Mouse (Mus musculus) embryonic facial prominence, embryonic 11.5 days (tissue): Measurements from ENCODE around the gene Ergic1. TPM values are rescaled to one million over a fixed set of nuclear protein-coding genes. Genes with fewer than 3 reads are reported as not detected.

Experiments used
- ATAC-seq: fragments of 200-750 bp; cut with Nextera tagmentation; replicated peaks from 2 replicates; pipeline ENCODE4 v1.8.0; 2017; ENCODE audit warnings: low read depth; ENCODE audit not compliant: insufficient number of reproducible peaks, low FRiP score, low TSS enrichment
- DNase-seq: peaks from one replicate; pipeline ENCODE4 v3.0.0-alpha.2; 2015; ENCODE audit warnings: low spot score
- H3K27ac ChIP-seq: fragments of 300-500 bp; sonication (generic); replicated peaks from 2 replicates; pipeline ENCODE4 v1.5.1; 2014; ENCODE audit warnings: mild to moderate bottlenecking, low read depth, low read length, control low read depth
- H3K27me3 ChIP-seq: fragments of 300-500 bp; sonication (generic); 2 replicates; pipeline ENCODE4 v1.6.1; 2014; ENCODE audit warnings: mild to moderate bottlenecking, low read length, moderate library complexity, mixed read lengths; ENCODE audit not compliant: control insufficient read depth, insufficient read depth
- H3K36me3 ChIP-seq: fragments of 300-500 bp; sonication (generic); replicated peaks from 2 replicates; pipeline ENCODE4 v1.6.1; 2014; ENCODE audit warnings: low read depth, mild to moderate bottlenecking, low read length, moderate library complexity, mixed read lengths; ENCODE audit not compliant: control insufficient read depth, insufficient read depth
- H3K4me1 ChIP-seq: fragments of 300-500 bp; sonication (generic); 2 replicates; pipeline ENCODE4 v1.6.1; 2014; ENCODE audit warnings: low read length, mixed read lengths; ENCODE audit not compliant: control insufficient read depth, insufficient read depth
- H3K4me2 ChIP-seq: fragments of 300-500 bp; sonication (generic); 2 replicates; pipeline ENCODE4 v1.6.1; 2014; ENCODE audit warnings: low read depth, mild to moderate bottlenecking, control low read depth, low read length, moderate library complexity
- H3K4me3 ChIP-seq: fragments of 300-500 bp; sonication (generic); 2 replicates; pipeline ENCODE4 v1.5.1; 2014; ENCODE audit warnings: low read depth, low read length, control low read depth
- H3K9ac ChIP-seq: fragments of 300-500 bp; sonication (generic); replicated peaks from 2 replicates; pipeline ENCODE4 v1.6.1; 2014; ENCODE audit warnings: mild to moderate bottlenecking, control low read depth, low read length
- H3K9me3 ChIP-seq: fragments of 300-500 bp; sonication (generic); replicated peaks from 2 replicates; pipeline ENCODE4 v1.6.1; 2016; ENCODE audit warnings: mild to moderate bottlenecking, low read length, inconsistent platforms, mixed read lengths; ENCODE audit not compliant: control insufficient read depth
- WGBS: fragments of 180-500 bp; shearing (Covaris S2); extraction: QIAGEN DNeasy Blood & Tissue Kit; methylation state at CpG from one replicate; pipeline ENCODE4 v1.1.7; 2014; 5-methylcytosine and 5-hydroxymethylcytosine counted together
- polyA plus RNA-seq: library from polyadenylated mRNA; unstranded; fragments of >200 nt; fragmentation: Nextera tagmentation; extraction: Ambion mirVana; gene quantifications from 2 replicates; pipeline ENCODE4 v1.2.1, GENCODE M21; 2014

Ergic1 gene
- polyA plus RNA-seq, 1 experiment from 2014 or later = 138 TPM

DNA sequence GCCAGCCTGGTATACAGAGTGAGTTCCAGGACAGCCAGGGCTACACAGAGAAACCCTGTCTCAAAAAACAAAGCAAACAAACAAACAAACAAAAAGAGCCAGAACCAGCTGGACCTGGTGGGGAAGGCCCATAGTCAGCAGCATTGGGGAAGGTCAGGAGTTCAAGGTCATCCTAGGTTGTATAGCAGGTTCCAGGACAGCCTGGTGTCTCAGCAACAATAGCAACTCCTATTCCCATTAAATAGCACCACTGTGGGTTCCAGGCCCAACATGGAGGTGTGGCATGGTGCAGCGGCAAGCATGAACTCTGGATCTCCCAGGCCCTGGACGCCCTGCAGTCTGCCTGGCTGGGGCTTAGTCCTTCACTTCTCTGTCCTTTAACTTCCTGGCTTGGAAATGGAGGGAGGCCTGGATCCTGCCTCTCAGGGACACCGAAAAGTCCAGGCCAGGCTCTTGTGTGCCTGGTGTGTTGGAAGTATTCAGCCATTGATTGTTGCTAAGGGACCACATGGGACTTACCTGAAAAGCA, 19.6 kb downstream of the Ergic1 start:
- Histone ChIP-seq H3K36me3 (peaks cover 2% of the 10 kb centered on the region; the same call in 1 of the 2 replicates), H3K4me2 (no peak overlapping the region)
- 97% methylated on average over 3 of the region's 3 CpGs for WGBS

DNA sequence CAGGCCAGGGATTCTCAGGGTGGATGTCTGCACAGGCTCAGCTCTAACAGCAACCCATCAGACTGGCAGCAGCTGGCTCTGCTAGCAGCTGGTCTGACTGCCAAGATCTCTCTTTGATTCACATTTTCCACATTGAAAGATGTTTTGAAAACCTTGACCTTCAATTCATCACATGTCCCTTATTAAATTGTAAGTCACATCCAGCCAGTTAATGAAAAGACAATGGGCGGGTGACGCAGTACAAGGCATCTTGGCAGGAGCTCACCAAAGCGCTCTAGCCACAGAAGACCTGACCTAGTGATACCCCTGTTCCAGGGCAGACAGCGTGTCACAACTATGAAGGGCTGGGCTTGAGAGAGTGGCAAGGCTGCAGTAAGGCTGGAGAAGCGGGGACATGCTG, 21.0 kb downstream of the Ergic1 start:
- WGBS = 95% methylated on average over 5 of the region's 5 CpGs
- peaks cover 2% of the 10 kb centered on the region; the same call in 1 of the 2 replicates for H3K36me3 ChIP-seq

More for the DNA sequence above, 19.6 kb downstream of the Ergic1 start:
- H3K4me3 ChIP-seq = no peak overlapping the region
- H3K27me3 ChIP-seq = no peaks in the 10 kb centered on the region
- DNase-seq (no peak), ATAC-seq (no peak)
- no peaks in the 10 kb centered on the region for H3K9me3 ChIP-seq
- H3K27ac ChIP-seq = no peak overlapping the region
- no peaks in the 10 kb centered on the region; the same call in 1 of the 2 replicates for H3K4me1 ChIP-seq
- H3K9ac ChIP-seq = no peak overlapping the region

DNA sequence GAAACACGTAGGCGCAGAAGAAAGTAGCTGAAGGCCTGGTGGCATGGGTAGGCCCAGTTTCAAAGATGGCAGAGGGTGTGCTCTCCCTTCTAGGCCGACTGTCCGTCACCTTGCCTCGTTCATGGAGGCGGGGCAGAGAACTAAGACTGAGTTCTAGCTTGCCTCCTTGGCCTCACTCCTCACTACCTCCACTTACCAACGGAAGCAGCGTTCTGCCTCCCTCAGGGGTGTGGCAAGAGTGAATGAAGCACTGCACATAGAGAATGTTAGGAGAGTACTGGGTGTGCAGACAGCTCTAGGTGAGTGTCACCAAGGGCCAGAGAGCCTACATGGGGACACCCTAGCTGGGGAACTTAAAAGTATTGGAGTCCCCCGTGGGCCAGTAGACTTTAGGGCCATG, 21.8 kb downstream of the Ergic1 start:
- Histone ChIP-seq H3K27ac (no peak overlapping the region), H3K27me3 (no peaks in the 10 kb centered on the region), H3K4me3 (no peak overlapping the region), H3K4me2 (no peak overlapping the region), H3K9me3 (no peaks in the 10 kb centered on the region), H3K9ac (no peak overlapping the region), H3K36me3 (peaks cover 2% of the 10 kb centered on the region; the same call in 1 of the 2 replicates), H3K4me1 (no peaks in the 10 kb centered on the region; the same call in 1 of the 2 replicates)
- 97% methylated on average over 9 of the region's 9 CpGs for WGBS
- ATAC-seq = no peak
- DNase-seq = no peak

More for the DNA sequence above, 21.0 kb downstream of the Ergic1 start:
- Histone ChIP-seq H3K27me3 (no peaks in the 10 kb centered on the region), H3K4me3 (no peak overlapping the region), H3K4me2 (no peak overlapping the region), H3K4me1 (no peaks in the 10 kb centered on the region; the same call in 1 of the 2 replicates), H3K9ac (no peak overlapping the region), H3K9me3 (no peaks in the 10 kb centered on the region), H3K27ac (no peak overlapping the region)
- DNase-seq = no peak
- no peak for ATAC-seq

DNA sequence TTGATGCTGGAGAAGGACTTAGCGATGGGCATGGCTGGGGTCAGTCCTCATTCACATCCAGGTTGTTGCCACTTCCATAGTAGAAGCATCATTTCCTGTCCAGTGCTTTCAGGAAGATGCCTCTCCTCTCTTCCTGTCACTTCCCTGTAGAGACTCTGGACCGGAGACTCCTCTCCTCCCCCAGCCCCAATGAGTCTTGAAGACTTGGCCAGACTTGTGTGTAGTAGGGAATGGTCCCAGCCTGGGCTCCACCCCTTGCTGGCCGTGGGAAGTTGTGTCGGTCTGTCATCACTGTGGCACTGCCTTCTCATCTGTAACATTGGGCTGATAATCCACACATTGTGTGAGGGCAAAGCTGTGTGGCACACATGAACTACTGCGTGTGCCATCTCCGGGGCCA, 22.3 kb downstream of the Ergic1 start:
- H3K4me2 ChIP-seq = no peak overlapping the region
- ATAC-seq (no peak), DNase-seq (no peak)
- peaks cover 2% of the 10 kb centered on the region; the same call in 1 of the 2 replicates for H3K36me3 ChIP-seq
- H3K9me3 ChIP-seq = no peaks in the 10 kb centered on the region
- H3K4me3 ChIP-seq = no peak overlapping the region
- no peaks in the 10 kb centered on the region for H3K27me3 ChIP-seq
- 96% methylated on average over 6 of the region's 6 CpGs for WGBS
- H3K9ac ChIP-seq = no peak overlapping the region
- no peaks in the 10 kb centered on the region; the same call in 1 of the 2 replicates for H3K4me1 ChIP-seq
- no peak overlapping the region for H3K27ac ChIP-seq

DNA sequence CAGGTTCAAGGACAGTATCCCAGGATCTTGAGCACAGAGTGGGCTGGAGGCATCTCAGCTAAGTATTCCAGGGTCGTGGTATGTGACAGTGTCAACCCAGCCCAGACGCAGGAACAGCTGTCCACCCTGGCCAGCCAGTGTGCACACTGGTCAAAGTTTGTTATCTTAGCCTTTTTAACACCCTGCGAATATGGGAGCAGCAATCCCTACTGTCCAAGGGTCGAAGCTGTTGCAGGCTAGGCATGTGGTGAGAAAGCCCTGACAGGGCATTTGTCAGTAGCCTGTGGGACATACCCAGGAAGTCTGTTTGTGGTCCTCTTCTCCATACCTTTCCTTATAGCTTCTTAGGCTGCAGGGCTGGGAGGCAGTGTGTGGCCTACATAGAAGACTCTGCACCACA, 22.8 kb downstream of the Ergic1 start:
- 69% methylated on average over 4 of the region's 4 CpGs for WGBS
- Histone ChIP-seq H3K27ac (no peak overlapping the region), H3K36me3 (peaks cover 2% of the 10 kb centered on the region; the same call in 1 of the 2 replicates), H3K9me3 (no peaks in the 10 kb centered on the region), H3K4me3 (no peak overlapping the region), H3K4me1 (no peaks in the 10 kb centered on the region; the same call in 1 of the 2 replicates), H3K9ac (no peak overlapping the region), H3K4me2 (no peak overlapping the region), H3K27me3 (no peaks in the 10 kb centered on the region)
- 0 out of 2 replicates have a peak, but pooled peaks have one; percentile 15 for ATAC-seq
- no peak for DNase-seq

DNA sequence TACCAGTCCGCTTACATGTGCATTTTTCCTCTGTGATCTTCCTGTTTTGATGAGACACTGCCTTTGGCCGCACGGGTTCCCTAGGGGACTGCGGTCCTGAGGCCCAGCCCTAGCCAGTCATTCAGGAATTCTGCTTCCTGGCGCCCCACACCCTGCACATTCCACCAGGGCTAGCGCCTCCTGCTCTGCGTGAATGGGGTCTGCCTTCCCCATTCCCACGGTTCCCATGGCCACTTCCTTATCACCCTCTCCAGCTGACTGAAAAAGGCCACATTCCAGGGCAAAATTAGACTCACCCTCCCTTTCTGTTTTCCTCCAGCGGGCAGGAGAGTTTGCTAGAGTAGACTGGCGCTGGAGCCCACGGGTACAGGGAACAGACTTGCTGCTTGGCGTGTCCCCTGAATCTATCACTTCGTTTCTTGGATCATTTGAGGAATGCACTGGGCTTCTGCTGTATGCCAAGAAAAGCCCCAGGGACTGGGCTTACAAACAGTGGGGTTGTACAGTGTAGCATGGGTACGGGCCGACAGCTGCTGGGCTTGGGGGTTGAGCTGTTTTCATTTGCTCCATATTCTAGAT, 23.4 kb downstream of the Ergic1 start:
- WGBS = 54% methylated on average over 15 of the region's 15 CpGs
- Histone ChIP-seq H3K27me3 (no peaks in the 10 kb centered on the region), H3K27ac (no peak overlapping the region), H3K9me3 (no peaks in the 10 kb centered on the region), H3K4me1 (no peaks in the 10 kb centered on the region; the same call in 1 of the 2 replicates), H3K4me3 (no peak overlapping the region), H3K4me2 (no peak overlapping the region), H3K9ac (no peak overlapping the region), H3K36me3 (peaks cover 2% of the 10 kb centered on the region; the same call in 1 of the 2 replicates)
- ATAC-seq (peak; percentile 66; the same call in 1 of the 2 replicates), DNase-seq (peak; percentile 37)

DNA sequence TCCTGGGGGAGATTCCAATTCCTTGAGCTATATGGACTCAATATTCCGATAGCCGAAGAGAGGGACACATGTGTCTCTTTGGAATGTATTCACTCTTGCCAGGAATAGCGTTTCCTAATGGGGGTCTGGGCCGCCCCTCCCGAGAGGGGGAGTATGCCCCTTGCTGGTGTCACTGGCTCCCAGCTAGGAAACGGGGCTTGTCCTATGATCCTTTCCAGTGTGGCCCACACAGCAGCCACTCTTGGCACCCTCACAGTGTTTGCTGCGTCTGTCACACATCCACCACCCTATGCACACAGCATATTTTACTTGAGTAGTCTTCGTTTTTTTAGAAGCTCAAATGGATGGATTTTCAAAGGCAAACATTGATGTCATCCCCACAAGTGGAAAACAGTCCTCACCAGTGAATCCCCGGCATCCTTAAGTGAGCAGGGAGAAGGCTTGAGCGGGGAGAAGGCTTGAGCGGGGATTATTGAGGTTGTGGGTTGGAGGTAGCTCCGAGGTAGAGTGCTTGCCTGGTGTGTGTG, 26.7 kb downstream of the Ergic1 start:
- ATAC-seq = no peak

DNA sequence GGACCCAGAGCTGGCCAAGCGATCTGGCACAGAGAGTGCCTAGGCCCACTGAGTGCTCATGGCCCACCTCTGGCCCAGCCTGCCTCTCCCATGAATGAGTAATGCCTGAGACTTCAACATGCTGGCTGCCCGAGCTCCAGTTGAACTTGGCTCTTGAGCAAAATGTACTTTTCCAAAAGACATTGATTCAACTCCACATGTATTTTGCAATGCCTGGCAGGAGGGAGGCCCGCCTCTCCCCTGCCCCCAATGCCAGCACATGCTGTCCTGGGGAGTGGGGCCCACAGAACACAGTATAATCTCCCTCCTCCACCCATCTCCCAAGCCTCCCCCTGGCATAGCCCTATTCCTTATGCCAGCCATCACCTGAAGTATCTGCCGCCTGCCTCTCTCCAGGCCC, 31.2 kb downstream of the Ergic1 start:
- no peak for ATAC-seq
- Histone ChIP-seq H3K36me3 (no peaks in the 10 kb centered on the region; the same call in 1 of the 2 replicates), H3K27ac (no peak overlapping the region), H3K9ac (no peak overlapping the region), H3K27me3 (no peaks in the 10 kb centered on the region), H3K4me3 (no peak overlapping the region), H3K4me1 (no peaks in the 10 kb centered on the region), H3K9me3 (no peaks in the 10 kb centered on the region), H3K4me2 (no peak overlapping the region)
- 86% methylated on average over 4 of the region's 4 CpGs for WGBS
- DNase-seq = no peak

More for the DNA sequence above, 26.7 kb downstream of the Ergic1 start:
- H3K4me3 ChIP-seq = no peak overlapping the region
- no peaks in the 10 kb centered on the region for H3K27me3 ChIP-seq
- H3K27ac ChIP-seq = no peak overlapping the region
- no peak overlapping the region for H3K4me2 ChIP-seq
- no peaks in the 10 kb centered on the region; the same call in 1 of the 2 replicates for H3K4me1 ChIP-seq
- H3K9ac ChIP-seq = no peak overlapping the region
- H3K36me3 ChIP-seq = peaks cover 2% of the 10 kb centered on the region
- no peaks in the 10 kb centered on the region for H3K9me3 ChIP-seq
- 92% methylated on average over 12 of the region's 12 CpGs for WGBS
- no peak for DNase-seq
